Mouse (Mus musculus) liver, embryonic 11.5 days (tissue): ENCODE results near the gene Tmem177. TPM values are rescaled to one million over a fixed set of nuclear protein-coding genes. Genes with fewer than 3 reads are reported as not detected.

Source experiments
- ATAC-seq: fragments of 200-750 bp; cut with Nextera tagmentation; replicated peaks from 2 replicates; pipeline ENCODE4 v1.8.0; 2017; ENCODE audit warnings: moderate number of reproducible peaks, mild to moderate bottlenecking, moderate TSS enrichment, moderate library complexity; ENCODE audit not compliant: low FRiP score
- DNase-seq: peaks from one replicate; pipeline ENCODE4 v3.0.0-alpha.2; 2017; ENCODE audit warnings: low spot score
- H3K27ac ChIP-seq: fragments of 300-500 bp; sonication (generic); 2 replicates; pipeline ENCODE4 v1.5.1; 2014; ENCODE audit warnings: mild to moderate bottlenecking, low read depth, low read length, control low read depth
- H3K27me3 ChIP-seq: fragments of 300-500 bp; sonication (generic); replicated peaks from 2 replicates; pipeline ENCODE4 v1.6.1; 2014; ENCODE audit warnings: low read length, mixed read lengths; ENCODE audit not compliant: control insufficient read depth, insufficient read depth
- H3K36me3 ChIP-seq: fragments of 300-500 bp; sonication (generic); 2 replicates; pipeline ENCODE4 v1.6.1; 2014; ENCODE audit warnings: mild to moderate bottlenecking, low read length, moderate library complexity, mixed read lengths; ENCODE audit not compliant: control insufficient read depth, insufficient read depth
- H3K4me1 ChIP-seq: fragments of 300-500 bp; sonication (generic); replicated peaks from 2 replicates; pipeline ENCODE4 v1.6.1; 2014; ENCODE audit warnings: low read length, mixed read lengths; ENCODE audit not compliant: control insufficient read depth, insufficient read depth
- H3K4me2 ChIP-seq: fragments of 300-500 bp; sonication (generic); 2 replicates; pipeline ENCODE4 v1.6.1; 2014; ENCODE audit warnings: mild to moderate bottlenecking, control low read depth, moderate library complexity
- H3K4me3 ChIP-seq: fragments of 300-500 bp; sonication (generic); 2 replicates; pipeline ENCODE4 v1.5.1; 2014; ENCODE audit warnings: low read depth, low read length, control low read depth
- H3K9ac ChIP-seq: fragments of 300-500 bp; sonication (generic); 2 replicates; pipeline ENCODE4 v1.6.1; 2014; ENCODE audit warnings: low read depth, low read length, control low read depth
- H3K9me3 ChIP-seq: fragments of 300-500 bp; sonication (generic); 2 replicates; pipeline ENCODE4 v1.6.1; 2016; ENCODE audit warnings: low read length, inconsistent platforms, mixed read lengths; ENCODE audit not compliant: control insufficient read depth
- WGBS: fragments of 180-500 bp; shearing (Covaris S2); extraction: QIAGEN DNeasy Blood & Tissue Kit; methylation state at CpG from one replicate; pipeline ENCODE4 v1.1.7; 2014; 5-methylcytosine and 5-hydroxymethylcytosine counted together
- polyA plus RNA-seq: library from polyadenylated mRNA; unstranded; fragments of >200 nt; fragmentation: Nextera tagmentation; extraction: Ambion mirVana; gene quantifications from 2 replicates; pipeline ENCODE4 v1.2.1, GENCODE M21; 2014

The Tmem177 gene
- polyA plus RNA-seq, 1 experiment from 2014 or later, result 7.8 TPM

- H3K4me1 ChIP-seq, result no peaks in the 10 kb centered on the region
- no peaks in the 10 kb centered on the region for H3K27me3 ChIP-seq
- no peak overlapping the region for H3K27ac ChIP-seq
- H3K36me3 ChIP-seq, result no peaks in the 10 kb centered on the region
- no peak for ATAC-seq
- no peak overlapping the region for H3K9ac ChIP-seq
- H3K4me3 ChIP-seq, result no peak overlapping the region
- 79% methylated on average over 4 of the region's 4 CpGs for WGBS
- DNase-seq, result no peak
- H3K9me3 ChIP-seq, result no peaks in the 10 kb centered on the region
- H3K4me2 ChIP-seq, result no peak overlapping the region
These were observed 35.5 kb downstream of the Tmem177 start for GRCm38 (mm10) chr1:119877469-119877868.

DNA sequence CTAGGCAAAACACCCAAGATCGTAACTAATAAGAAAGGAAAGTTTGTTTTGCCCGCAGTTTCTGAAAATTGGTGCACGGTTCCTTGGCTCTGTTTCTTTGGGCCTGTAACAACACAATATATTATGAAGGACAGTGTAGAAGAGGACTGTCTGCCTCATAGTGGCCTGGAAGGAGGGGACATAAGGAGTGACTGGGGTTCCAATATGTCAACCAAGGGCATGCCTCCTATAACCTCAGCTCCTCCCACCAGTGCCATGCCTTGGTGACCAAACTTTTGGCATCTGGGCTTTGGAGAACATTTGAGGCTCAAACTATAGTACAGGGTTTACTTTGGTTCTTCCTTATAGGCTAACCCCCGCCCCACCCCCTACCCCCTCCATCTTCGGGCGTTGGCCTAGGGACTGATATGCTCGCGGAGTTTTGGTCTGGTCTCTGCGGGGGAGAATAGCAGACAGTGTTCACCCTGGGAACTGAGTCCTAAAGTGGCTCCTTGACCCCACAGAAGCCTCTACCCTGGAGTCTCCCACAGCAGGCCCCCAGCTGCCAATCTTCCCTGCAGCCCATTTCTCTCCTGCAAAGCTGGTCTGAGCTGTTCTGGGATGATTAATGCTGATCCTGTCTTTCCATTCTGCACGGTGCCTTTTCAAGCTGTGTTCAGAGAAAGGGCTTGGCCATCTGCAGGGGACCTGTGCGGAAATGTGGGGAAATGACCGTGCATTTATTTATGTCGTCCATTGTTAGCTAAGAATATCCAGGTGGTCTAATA is 44.4 kb downstream of the Tmem177 start:
- Histone ChIP-seq H3K4me3 (no peak overlapping the region), H3K9ac (no peak overlapping the region), H3K4me1 (no peaks in the 10 kb centered on the region), H3K9me3 (no peaks in the 10 kb centered on the region), H3K27ac (no peak overlapping the region), H3K4me2 (no peak overlapping the region), H3K27me3 (no peaks in the 10 kb centered on the region), H3K36me3 (no peaks in the 10 kb centered on the region)
- no peak for ATAC-seq
- 76% methylated on average over 13 of the region's 13 CpGs for WGBS
- DNase-seq, result no peak

- ATAC-seq, result no peak
- no peak overlapping the region for H3K4me2 ChIP-seq
- no peak for DNase-seq
- no peaks in the 10 kb centered on the region for H3K4me1 ChIP-seq
- H3K36me3 ChIP-seq, result no peaks in the 10 kb centered on the region
- no peak overlapping the region for H3K9ac ChIP-seq
- no peak overlapping the region for H3K4me3 ChIP-seq
- no peaks in the 10 kb centered on the region for H3K27me3 ChIP-seq
- H3K9me3 ChIP-seq, result no peaks in the 10 kb centered on the region
- WGBS, result 80% methylated on average over 2 of the region's 2 CpGs
- no peak overlapping the region for H3K27ac ChIP-seq
These were observed 45.7 kb downstream of the Tmem177 start for GRCm38 (mm10) chr1:119867300-119867699.

- Histone ChIP-seq H3K4me1 (no peaks in the 10 kb centered on the region), H3K27me3 (no peaks in the 10 kb centered on the region), H3K4me2 (no peak overlapping the region), H3K9me3 (no peaks in the 10 kb centered on the region), H3K4me3 (no peak overlapping the region), H3K9ac (no peak overlapping the region), H3K27ac (no peak overlapping the region), H3K36me3 (no peaks in the 10 kb centered on the region)
- no peak for DNase-seq
- WGBS, result 80% methylated on average over 6 of the region's 6 CpGs
- ATAC-seq, result no peak
These were observed 47.7 kb downstream of the Tmem177 start for GRCm38 (mm10) chr1:119865311-119865710.

DNA sequence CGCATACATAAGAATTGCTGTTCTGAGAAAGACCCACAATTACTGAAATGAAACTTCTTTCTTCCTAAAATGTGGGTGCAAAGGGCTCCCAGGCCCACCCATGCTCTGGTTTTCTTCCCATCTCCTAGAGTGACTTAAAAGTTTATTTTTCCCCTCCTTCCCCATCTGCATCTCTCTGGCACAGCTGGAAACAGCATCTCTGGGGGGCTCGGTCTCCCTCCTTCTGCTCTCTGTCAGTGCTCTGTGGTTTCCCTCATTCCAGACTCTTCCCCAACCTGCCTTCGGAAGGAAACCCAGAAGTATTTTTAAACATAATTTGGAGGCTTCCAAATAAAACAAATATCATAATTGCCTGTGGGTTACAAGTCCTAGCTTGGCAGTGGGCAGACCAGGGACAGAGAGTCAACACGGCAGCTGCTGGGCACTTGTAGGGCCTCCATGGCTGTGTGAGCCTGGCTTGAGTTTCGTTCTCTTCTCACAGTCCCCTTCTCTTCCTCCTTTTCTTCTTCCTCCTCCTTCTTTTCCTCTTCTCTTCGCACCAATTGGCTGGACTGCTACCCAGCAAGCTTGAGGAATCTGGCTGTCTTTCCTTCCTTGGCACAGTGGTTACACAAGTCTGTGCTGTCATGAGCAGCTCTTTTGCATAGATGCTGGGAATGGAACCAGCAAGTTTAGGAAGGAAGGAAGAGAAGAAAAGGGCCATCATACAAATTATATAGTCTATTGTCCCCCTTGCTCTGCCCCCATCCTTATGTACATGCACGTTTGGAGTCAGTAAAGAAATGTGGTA is 49.3 kb downstream of the Tmem177 start:
- ATAC-seq (no peak), DNase-seq (no peak)
- H3K36me3 ChIP-seq, result no peaks in the 10 kb centered on the region
- no peak overlapping the region for H3K27ac ChIP-seq
- H3K27me3 ChIP-seq, result no peaks in the 10 kb centered on the region
- no peaks in the 10 kb centered on the region for H3K4me1 ChIP-seq
- H3K4me3 ChIP-seq, result no peak overlapping the region
- 71% methylated on average over 7 of the region's 7 CpGs for WGBS
- H3K9me3 ChIP-seq, result no peaks in the 10 kb centered on the region
- no peak overlapping the region for H3K4me2 ChIP-seq
- H3K9ac ChIP-seq, result no peak overlapping the region

DNA sequence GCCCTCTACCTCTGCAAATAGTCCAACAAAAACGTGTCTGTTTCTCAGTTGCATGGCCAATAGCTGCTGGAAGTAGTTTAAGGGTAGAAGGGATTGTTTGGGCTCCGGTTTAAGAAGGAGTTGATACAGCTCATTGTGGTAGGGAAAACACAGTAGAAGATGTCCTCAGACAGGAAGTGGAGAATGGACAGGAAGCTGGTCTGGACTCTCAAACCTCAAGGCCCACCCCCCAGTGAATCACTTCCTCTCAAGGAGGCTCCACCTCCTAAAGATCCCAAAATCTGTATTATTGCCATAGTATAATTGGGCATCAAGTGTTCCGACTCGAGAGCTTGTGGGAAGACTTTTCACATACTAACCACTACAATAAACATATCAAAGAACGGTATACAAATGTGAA is 53.4 kb downstream of the Tmem177 start:
- no peak overlapping the region for H3K9ac ChIP-seq
- H3K36me3 ChIP-seq, result no peaks in the 10 kb centered on the region
- ATAC-seq (no peak), DNase-seq (no peak)
- WGBS, result 68% methylated on average over 5 of the region's 5 CpGs
- H3K4me2 ChIP-seq, result no peak overlapping the region
- no peaks in the 10 kb centered on the region for H3K27me3 ChIP-seq
- H3K9me3 ChIP-seq, result no peaks in the 10 kb centered on the region
- no peaks in the 10 kb centered on the region for H3K4me1 ChIP-seq
- H3K27ac ChIP-seq, result no peak overlapping the region
- H3K4me3 ChIP-seq, result no peak overlapping the region

Other genes with a start within 250 kb of the Tmem177 start
- gene Ptpn4, start 75.6 kb downstream of the Tmem177 start, polyA plus RNA-seq, result 5.4 and 7.2 TPM in 2 replicates
- 0.29 TPM in 1 of 2 replicates, not detected in the other for gene Cfap221, start 84.0 kb upstream of the Tmem177 start, polyA plus RNA-seq
- gene Sctr, start 93.7 kb upstream of the Tmem177 start, polyA plus RNA-seq, result not detected in 2 replicates
- gene Tmem37, start 160.9 kb upstream of the Tmem177 start, polyA plus RNA-seq, result 39.7 and 40.7 TPM in 2 replicates
- 541 and 569 TPM in 2 replicates for gene Dbi, start 207.9 kb upstream of the Tmem177 start, polyA plus RNA-seq
- 23.5 and 24.3 TPM in 2 replicates for gene 3110009E18Rik, start 208.0 kb upstream of the Tmem177 start, polyA plus RNA-seq